Mouse (Mus musculus): ENCODE data around the gene Osbpl10. TPM values are rescaled to one million over a fixed set of nuclear protein-coding genes. Genes with fewer than 3 reads are reported as not detected.

The Osbpl10 gene
- not detected in 2 replicates for polyA plus RNA-seq (2012)

DNA sequence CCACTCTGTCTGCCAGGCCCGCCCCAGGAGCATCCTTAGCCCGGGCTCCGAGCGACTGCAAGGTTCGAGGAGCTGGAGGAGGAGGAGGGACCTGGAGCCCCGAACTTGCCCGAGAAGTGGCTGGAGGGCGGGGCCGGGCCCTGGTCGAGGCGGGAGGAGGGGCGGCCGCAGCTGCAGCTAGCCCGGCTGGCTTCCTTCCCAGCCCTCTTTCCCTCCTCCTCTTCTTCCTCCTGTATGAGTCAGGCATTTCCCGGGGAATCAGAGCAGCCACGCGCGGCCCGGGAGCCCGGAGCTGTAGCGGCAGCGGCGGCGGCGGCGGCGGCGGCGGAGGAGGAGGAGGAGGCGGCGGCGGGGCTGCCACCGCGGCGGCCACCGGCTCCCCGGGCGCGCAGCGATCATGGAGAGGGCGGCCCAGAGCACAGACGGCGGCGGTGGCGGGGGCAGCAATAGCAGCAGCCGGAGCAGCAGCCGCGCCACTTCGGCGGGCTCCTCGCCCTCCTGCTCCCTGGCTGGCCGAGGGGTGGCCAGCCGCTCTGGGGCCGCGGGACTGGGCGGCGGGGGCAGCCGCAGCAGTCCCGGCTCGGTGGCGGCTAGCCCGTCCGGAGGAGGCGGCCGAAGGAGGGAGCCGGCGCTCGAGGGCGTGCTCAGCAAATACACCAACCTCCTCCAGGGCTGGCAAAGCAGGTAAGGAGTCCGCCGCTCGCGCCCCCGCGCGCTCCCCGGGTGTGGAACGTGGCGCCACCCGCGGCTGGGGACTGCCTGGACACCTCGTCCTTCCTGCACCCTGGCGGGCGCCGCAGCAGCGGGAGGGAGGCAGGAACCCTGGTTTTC, at the start of gene Osbpl10:
Gene Osbpl10 (plus strand): TSS at position 289 of the 831 bp plus-strand sequence.
- no peak for TF ChIP-seq GATA1 (IDR thresholded peaks at IDR 0.05; ENCODE audit: low read length)

DNA sequence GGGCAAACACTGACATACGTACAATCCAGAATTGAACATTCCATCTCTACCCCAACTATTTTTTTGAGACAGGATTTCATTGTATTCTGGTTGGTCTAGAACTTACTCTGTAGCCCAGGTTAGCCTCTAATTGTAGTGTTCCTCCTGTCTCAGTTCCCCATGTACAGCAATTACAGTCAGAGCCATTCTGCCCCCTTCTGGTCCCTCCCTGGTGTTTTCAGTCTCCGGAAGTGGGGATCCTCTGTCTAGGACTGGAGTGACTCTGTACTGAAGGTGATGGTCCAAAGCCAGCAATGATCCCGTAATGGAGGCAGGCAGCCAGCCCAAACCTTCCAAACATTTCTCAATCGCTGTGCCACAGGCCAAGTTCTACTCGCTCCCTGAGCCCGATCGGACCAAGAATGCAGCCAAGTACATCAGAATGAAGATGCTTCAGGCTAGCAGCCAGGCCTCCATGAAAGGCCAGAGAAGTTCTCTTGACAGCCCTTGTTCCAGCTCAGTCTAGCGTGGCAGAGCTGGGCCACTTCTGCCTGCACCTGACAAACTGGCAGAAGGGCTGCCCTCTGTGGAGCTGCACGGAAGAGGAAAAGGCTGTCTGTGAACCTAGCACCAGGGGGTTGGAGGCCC, 47.8 kb upstream of the Osbpl10 start:
- no peak for TF ChIP-seq GATA1 (IDR thresholded peaks at IDR 0.05; ENCODE audit: low read length)

DNA sequence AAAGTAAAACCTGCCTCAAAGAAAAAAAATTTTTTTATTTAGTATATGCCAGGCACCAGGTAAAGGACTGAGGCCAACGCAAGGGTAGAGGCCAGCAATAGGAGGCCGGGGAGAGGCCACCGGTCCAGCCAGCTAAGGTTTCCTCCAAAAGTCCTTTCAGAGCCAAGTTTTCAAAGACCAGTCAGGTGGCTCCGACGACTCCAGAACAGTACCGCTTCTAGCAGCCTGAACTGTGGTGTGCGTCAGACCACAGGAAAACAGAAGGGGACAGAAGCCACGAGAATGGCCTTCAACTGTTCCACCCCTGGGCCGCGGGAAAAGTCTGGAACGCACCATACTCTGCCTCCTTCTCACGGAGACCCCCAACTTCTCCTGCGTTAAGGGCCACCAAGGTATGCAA, 45.8 kb upstream of the Osbpl10 start:
- TF ChIP-seq GATA1 (IDR thresholded peaks at IDR 0.05; ENCODE audit: low read length), result no peak

DNA sequence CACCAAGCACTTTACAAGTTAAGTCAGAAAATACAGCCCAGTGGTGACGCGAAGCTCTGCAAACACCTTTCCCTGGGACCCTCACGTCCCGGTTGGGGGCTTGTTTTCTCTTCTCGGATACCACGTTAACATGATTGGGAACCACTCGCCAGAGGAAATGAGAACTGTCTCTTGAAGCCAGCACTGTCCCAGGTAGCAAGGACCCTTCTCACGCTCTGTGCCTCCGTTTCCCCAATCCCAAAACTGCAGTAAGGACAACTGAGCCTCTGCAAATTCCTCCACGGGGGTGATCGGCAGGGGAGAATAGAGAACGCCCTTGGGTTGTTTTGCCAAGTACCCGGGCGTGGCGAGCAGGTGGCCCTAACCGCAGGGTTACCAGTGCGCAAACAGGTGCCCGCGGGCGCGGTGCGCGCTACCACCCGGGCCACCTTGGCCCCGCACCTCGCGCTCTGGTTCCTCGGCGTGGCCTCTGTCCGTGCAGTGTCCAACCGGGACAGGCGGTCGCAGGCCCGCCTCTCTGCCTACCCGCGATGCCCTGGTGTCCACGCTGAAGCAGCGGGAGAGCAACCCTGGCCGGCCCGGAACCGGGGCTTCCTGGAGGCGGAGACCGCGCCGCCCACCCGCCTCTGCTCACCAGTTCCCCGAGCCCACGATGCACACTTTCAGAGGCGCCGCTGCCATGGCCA, 45.2 kb upstream of the Osbpl10 start:
- TF ChIP-seq GATA1 (IDR thresholded peaks at IDR 0.05; ENCODE audit: low read length), result no peak

DNA sequence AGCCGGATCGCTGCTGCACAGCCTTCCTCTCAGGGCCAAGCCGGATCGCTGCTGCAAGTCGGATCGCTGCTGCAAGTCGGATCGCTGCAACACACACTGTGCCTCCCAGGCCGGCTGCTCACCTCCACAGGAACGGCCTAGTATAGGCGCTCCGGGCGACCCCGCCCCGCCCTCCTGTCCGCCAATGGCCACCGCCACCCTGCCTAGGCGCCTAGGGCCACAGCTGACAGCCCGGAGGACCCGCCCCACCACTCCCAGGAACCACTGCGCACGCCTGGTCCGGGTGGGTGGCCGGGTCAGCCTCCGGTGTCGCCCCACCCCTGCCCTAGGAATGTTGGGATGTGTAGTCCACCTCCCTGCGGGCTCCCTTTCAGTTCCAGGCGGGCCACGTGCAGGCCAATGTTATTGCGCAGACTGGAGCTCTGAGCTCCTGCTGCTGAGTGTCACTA, 44.6 kb upstream of the Osbpl10 start, which contains the start of gene Gpd1l:
Gene Gpd1l (minus strand): TSS at position 265 of the 449 bp plus-strand sequence.
- no peak for TF ChIP-seq GATA1 (IDR thresholded peaks at IDR 0.05; ENCODE audit: low read length)

DNA sequence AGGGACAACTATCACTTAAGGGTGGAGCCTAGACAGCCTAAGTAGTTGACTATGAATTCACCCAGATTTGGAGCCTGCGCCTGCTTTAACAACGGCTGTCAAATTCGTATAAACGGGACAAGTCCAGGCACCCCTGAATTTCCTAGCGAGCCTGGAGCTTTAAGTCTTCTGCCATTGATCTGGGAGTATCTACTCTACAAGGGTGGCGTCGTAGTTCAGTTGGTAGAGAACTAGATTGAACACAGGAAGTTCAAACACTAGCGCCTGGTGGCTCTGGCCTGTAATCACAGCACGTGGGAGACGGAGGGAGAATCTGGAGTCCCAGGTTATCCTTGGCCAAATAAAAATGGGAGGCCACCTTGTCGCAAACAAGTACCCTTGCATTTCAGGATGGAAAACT, 44.1 kb upstream of the Osbpl10 start:
- no peak for TF ChIP-seq GATA1 (IDR thresholded peaks at IDR 0.05; ENCODE audit: low read length)

DNA sequence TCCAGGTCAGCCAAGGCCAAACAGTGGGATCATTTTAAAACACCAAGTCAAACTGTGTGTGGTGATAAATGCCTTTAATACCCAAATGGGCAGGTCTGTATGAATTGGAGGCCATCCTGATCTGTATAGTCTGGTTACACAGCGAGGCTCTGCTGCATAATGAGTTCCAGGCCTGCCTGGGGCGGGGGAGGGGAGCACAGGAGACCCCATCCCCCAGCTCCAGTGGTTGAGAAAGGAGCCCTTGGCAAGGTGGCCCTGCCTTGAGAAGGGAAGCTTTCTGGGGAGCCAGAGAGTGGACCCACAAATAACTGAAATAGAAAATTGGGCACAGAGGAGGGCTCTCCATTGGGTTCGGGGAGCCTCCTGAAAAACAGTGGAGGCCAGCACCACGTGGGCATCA, 43.0 kb upstream of the Osbpl10 start:
- no peak for TF ChIP-seq GATA1 (IDR thresholded peaks at IDR 0.05; ENCODE audit: low read length)

DNA sequence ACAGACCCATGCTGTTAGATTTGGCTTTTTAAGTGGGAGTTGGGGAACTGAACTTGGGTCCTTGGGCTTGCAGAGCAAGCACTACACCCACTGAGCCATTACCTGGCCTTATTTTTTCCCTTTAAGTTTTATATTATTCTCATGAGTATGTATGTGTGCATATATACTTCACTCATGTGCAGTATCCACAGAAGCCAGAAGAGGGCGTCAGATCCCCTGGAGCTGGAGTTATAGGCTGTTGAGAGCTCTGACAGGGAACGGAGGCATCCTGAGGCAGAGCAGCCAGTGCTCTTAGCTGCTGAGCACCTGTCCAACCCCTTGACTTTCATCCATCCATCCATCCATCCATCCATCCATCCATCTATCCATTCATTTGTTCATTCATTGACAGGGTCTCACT, 41.7 kb upstream of the Osbpl10 start:
- TF ChIP-seq GATA1 (IDR thresholded peaks at IDR 0.05; ENCODE audit: low read length), result no peak

DNA sequence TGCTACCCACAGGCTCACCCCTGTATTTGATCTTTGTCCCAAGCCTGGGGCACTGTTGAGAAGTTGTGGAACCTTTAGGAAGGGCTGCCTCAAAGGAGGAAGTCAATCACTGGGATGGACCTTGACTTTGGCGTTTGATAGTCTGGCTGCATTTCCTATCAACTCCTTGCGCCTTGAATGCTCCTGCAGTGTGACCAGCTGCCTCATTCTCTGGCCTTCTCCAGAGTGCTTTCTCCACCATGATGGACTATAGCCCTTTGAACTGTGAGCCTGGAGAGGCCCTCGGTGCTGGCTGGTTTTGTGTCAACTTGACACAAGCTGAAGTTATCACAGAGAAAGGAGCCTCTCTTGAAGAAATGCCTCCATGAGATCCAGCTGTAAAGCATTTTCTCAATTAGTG, 33.7 kb upstream of the Osbpl10 start:
- no peak for TF ChIP-seq GATA1 (IDR thresholded peaks at IDR 0.05; ENCODE audit: low read length)

DNA sequence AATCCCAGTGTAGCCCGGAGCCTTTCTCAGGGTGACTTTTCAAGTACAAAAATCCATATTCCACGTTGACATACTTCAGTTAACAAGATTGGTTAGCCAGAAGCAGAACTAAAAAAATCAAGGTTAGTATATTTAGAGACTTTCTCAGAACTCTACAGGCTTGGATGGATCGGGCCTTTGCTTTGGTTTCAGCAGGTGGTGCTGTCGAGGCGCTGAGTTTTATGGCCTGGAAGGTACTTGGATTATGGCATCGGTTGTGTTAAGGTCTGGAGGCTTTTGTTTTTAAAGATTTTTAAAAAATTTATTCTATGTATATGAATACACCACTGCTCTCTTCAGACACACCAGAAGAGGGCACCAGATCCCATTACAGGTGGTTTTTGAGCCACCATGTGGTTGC, 32.8 kb upstream of the Osbpl10 start:
- TF ChIP-seq GATA1 (IDR thresholded peaks at IDR 0.05; ENCODE audit: low read length), result no peak

DNA sequence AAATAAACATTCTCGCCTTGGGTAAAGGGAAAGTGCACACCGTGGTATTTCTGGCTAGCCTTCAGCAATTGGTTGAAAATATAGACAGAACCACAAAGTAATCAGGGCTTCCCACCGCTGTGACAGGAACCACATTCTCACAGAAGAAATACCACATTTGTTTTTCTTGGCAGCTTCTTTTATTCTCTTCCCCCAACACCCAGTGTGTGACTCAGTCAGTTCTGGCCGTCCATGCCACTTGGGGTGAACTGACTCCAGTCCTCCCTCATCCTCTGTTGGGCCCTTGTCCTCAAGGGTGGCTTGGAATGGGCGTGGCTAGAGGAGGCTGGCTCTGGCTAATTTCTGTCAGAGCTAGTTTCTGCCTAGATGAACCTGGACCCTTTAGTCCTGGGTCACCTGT, 30.0 kb upstream of the Osbpl10 start:
- TF ChIP-seq GATA1 (IDR thresholded peaks at IDR 0.05; ENCODE audit: low read length), result no peak

DNA sequence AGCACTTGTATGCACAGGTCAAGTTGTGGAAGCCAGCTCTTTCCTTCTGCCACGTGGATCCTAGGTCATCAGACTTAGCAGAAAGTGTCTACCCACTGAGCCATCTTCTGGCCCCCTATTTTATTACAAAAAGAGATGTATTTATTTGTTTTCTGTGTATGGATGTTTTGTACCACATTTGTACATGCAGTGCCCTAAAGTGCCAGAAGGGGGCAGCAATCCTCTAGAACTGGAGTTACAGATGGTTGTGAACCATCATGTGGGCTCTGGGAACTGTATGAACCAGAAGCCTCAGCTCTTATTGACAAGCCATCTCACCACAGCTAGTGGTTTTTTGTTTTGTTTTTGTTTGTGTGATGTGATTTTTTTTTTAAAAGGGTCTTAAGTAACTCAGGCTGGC, 25.5 kb upstream of the Osbpl10 start:
- no peak for TF ChIP-seq GATA1 (IDR thresholded peaks at IDR 0.05; ENCODE audit: low read length)

DNA sequence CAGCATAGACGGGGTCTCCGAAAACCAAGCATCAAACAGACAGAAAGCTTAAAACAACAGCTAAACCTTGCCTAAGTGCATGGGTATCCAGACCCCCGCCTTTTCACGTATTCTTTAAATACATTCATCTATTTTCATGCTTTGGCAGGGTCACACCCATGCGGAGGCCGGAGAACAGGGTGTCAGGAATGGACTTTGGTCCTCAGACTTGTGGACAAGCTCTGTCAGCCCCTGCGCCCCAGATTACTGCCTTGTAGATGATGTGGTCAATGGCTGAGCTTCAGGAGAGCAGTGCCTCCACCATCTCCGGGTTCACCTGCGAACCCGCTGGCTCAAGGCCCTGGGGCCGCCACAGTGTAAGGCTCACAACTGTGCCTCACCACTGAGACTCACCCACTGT, 23.0 kb upstream of the Osbpl10 start:
- TF ChIP-seq GATA1 (IDR thresholded peaks at IDR 0.05; ENCODE audit: low read length), result no peak

DNA sequence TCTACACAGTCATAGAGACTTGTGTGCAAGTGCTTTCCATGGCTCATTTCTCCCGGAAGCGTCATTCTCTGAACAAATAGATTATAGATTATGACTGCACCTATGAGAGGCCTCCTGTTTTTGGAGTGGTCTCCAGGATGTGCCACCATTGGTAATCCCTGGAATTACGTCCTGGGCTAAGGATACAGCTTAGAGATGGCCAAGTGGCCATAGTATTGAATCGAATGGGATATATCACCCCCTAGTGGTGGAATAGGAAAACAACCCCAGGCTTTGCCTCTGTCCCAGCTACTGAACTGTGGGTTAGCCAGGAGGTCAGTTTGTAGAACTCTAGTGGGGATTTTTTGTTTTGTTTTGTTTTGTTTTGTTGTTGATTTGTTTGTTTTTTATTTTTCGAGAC, 21.4 kb upstream of the Osbpl10 start:
- TF ChIP-seq GATA1 (IDR thresholded peaks at IDR 0.05; ENCODE audit: low read length), result no peak

DNA sequence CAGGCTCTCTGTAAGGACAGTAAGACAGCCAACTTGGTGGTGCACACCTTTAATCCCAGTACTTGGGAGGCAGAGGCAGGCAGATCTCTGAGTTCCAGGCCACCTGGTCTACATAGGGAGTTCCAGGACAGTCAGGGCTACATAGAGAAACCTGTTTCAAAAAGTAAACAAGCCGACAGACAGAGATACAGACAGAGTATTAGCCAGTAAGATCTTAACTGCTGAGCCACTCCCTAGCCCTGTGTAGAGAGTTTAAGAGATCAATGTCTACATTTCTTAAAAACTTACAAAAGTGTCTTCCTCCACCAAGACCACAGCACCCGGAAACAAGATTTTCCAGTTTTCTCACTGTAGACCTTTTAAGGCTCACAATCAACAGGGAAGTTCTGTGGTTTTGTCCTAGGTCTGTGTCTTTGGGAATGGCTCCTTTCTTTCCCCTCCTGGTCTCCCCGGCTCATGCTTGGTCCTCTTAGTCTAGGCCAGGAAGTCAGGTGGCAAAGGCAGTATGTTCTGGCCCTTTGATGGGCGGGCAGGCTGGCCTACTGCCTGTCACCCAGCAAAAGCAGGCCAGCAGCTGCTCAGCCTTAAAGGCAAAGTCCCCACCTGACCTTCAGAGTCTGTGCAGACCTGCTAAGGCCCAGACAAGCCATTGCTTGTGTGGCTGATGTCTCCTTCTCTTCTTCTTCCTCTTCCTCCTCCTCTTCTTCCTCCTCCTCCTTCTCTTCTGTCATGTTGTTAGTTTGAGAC, 18.2 kb upstream of the Osbpl10 start:
- TF ChIP-seq GATA1 (IDR thresholded peaks at IDR 0.05; ENCODE audit: low read length), result no peak

DNA sequence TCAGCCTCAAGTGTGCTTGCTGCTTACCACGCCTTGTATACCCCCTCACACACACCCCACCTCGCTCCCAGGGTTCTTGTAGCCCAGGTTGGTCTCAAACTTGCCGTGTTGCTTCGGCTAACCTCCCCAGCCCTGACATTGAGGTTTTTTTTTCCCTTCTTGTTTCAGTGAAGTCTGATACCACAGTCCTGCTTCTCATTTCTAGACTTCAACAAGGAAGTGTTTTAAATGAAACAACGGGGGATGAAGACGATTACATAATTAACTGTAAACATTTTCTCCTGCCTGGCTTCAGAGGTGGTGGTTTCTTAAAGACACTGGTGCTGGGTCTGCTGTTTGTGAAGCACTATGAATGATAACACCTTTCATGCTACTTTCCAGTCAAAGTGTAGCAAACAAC, 17.5 kb upstream of the Osbpl10 start:
- TF ChIP-seq GATA1 (IDR thresholded peaks at IDR 0.05; ENCODE audit: low read length), result no peak

Measured in G1E-ER4 (cell line).